Mouse (Mus musculus): ENCODE data around the gene Ptgs1. TPM values are rescaled to one million over a fixed set of nuclear protein-coding genes. Genes with fewer than 3 reads are reported as not detected.

Gene Ptgs1
- polyA plus RNA-seq, 1 experiment from 2014 or later: 6.8 TPM

DNA sequence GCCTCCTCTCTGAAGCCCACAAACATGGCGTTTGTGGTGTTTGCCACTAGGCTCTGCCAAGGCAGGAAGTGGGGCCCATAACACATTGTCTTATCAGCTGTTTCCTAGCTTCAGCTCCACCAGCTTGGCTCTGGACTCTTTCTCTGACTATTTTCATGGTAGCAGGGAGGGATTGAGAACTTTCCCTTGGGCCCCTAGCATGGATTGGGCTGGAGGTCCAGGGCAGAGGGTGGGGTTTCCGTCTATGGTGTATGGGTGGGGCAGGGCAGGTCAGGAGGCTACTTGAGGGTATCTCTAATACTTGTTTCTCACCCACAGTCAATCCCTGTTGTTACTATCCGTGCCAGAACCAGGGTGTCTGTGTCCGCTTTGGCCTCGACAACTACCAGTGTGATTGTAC, 6.7 kb downstream of the Ptgs1 start:
- H3K4me1 ChIP-seq (ENCODE audit: control insufficient read depth, insufficient read depth, low read depth, low read length): peaks cover 7% of the 10 kb centered on the region
- H3K9me3 ChIP-seq (ENCODE audit: control insufficient read depth, low read length): no peaks in the 10 kb centered on the region
- H3K4me2 ChIP-seq (ENCODE audit: low read length): no peak overlapping the region
- no peak overlapping the region for H3K9ac ChIP-seq (ENCODE audit: low read depth, low read length)
- WGBS: 91% methylated on average over 5 of the region's 5 CpGs
- ATAC-seq: no peak
- H3K4me3 ChIP-seq (ENCODE audit: low read length): no peak overlapping the region
- no peak overlapping the region for H3K27ac ChIP-seq (ENCODE audit: low read depth, low read length)
- no peaks in the 10 kb centered on the region for H3K27me3 ChIP-seq (replicated peaks; ENCODE audit: control insufficient read depth, insufficient read depth, low read length)
- H3K36me3 ChIP-seq (ENCODE audit: control insufficient read depth, insufficient read depth, low read length): no peaks in the 10 kb centered on the region

GRCm38 (mm10) chr2:36237557-36237956, 7.3 kb downstream of the Ptgs1 start:
- Histone ChIP-seq H3K4me3 (ENCODE audit: low read length) (no peak overlapping the region), H3K9ac (ENCODE audit: low read depth, low read length) (no peak overlapping the region), H3K27ac (ENCODE audit: low read depth, low read length) (no peak overlapping the region), H3K27me3 (replicated peaks; ENCODE audit: control insufficient read depth, insufficient read depth, low read length) (no peaks in the 10 kb centered on the region), H3K4me1 (ENCODE audit: control insufficient read depth, insufficient read depth, low read depth, low read length) (peaks cover 7% of the 10 kb centered on the region), H3K4me2 (ENCODE audit: low read length) (no peak overlapping the region), H3K36me3 (ENCODE audit: control insufficient read depth, insufficient read depth, low read length) (no peaks in the 10 kb centered on the region), H3K9me3 (ENCODE audit: control insufficient read depth, low read length) (no peaks in the 10 kb centered on the region)
- ATAC-seq: no peak
- WGBS: 87% methylated on average over 6 of the region's 6 CpGs

DNA sequence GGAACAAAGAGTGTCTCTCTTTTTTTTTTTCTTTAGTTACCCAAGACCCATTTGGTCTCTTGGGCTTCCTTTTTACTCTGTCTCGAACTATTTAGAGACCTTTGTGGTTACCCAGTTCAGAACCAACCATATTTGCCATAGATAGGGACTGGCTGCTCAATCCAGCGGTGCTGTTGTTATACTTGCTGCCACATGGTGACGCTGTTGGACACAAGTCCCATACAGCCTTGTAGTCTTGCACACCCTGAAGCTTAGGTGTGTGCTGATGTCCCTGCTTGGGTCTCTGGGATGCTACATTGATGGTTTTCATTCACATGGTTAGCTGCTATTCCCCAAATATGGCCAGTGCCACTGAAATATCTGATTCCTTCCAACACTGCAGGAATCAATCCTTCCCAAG, 8.2 kb downstream of the Ptgs1 start:
- no peaks in the 10 kb centered on the region for H3K36me3 ChIP-seq (ENCODE audit: control insufficient read depth, insufficient read depth, low read length)
- peaks cover 7% of the 10 kb centered on the region for H3K4me1 ChIP-seq (ENCODE audit: control insufficient read depth, insufficient read depth, low read depth, low read length)
- WGBS: 73% methylated on average over 3 of the region's 3 CpGs
- H3K4me3 ChIP-seq (ENCODE audit: low read length): no peak overlapping the region
- no peak for ATAC-seq
- no peaks in the 10 kb centered on the region for H3K9me3 ChIP-seq (ENCODE audit: control insufficient read depth, low read length)
- no peak overlapping the region for H3K27ac ChIP-seq (ENCODE audit: low read depth, low read length)
- H3K4me2 ChIP-seq (ENCODE audit: low read length): no peak overlapping the region
- no peaks in the 10 kb centered on the region for H3K27me3 ChIP-seq (replicated peaks; ENCODE audit: control insufficient read depth, insufficient read depth, low read length)
- H3K9ac ChIP-seq (ENCODE audit: low read depth, low read length): no peak overlapping the region

DNA sequence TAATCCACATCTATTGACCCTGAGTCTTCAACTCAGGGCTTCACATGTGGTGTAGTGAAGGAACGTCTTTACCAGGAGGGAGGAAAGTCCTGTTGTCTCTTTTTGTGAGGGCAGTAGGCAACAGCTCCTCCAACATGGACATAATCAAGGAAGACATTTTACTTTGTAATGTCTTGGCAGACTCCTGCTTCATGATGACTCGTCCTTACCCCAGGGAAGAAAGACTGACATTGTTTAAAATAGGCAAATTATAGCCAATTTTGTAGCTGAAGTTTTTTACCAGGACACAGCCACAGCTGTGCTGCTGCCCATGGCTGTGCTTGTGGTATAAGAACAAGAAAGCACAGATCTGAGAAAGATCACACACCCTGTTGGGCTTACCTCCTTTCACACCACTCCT, 8.7 kb downstream of the Ptgs1 start:
- Histone ChIP-seq H3K9me3 (ENCODE audit: control insufficient read depth, low read length) (no peaks in the 10 kb centered on the region), H3K36me3 (ENCODE audit: control insufficient read depth, insufficient read depth, low read length) (no peaks in the 10 kb centered on the region), H3K4me2 (ENCODE audit: low read length) (no peak overlapping the region), H3K27ac (ENCODE audit: low read depth, low read length) (no peak overlapping the region), H3K4me3 (ENCODE audit: low read length) (no peak overlapping the region), H3K9ac (ENCODE audit: low read depth, low read length) (no peak overlapping the region), H3K27me3 (replicated peaks; ENCODE audit: control insufficient read depth, insufficient read depth, low read length) (no peaks in the 10 kb centered on the region), H3K4me1 (ENCODE audit: control insufficient read depth, insufficient read depth, low read depth, low read length) (peaks cover 7% of the 10 kb centered on the region)
- no peak for ATAC-seq
- 73% methylated on average over 2 of the region's 2 CpGs for WGBS

DNA sequence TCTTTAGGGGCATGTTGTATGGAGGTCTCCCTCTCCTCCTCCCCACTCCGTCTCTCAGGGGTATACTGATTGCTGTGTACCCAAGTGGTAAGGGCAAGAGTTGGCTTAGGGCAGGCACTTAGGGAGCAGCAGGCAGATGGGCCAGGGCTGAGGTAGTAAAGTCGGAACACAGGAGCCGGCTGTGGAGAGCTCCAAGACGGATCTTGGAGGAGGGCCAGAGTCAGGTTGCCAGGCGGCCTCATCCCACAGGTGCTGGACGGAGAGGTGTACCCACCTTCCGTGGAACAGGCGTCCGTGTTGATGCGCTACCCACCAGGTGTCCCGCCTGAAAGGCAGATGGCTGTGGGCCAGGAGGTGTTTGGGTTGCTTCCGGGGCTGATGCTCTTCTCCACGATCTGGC, 12.3 kb downstream of the Ptgs1 start:
- Histone ChIP-seq H3K36me3 (ENCODE audit: control insufficient read depth, insufficient read depth, low read length) (no peaks in the 10 kb centered on the region), H3K27me3 (replicated peaks; ENCODE audit: control insufficient read depth, insufficient read depth, low read length) (no peaks in the 10 kb centered on the region), H3K9me3 (ENCODE audit: control insufficient read depth, low read length) (no peaks in the 10 kb centered on the region), H3K27ac (ENCODE audit: low read depth, low read length) (no peak overlapping the region), H3K4me3 (ENCODE audit: low read length) (no peak overlapping the region), H3K4me2 (ENCODE audit: low read length) (no peak overlapping the region), H3K9ac (ENCODE audit: low read depth, low read length) (no peak overlapping the region), H3K4me1 (ENCODE audit: control insufficient read depth, insufficient read depth, low read depth, low read length) (no peaks in the 10 kb centered on the region)
- 91% methylated on average over 13 of the region's 13 CpGs for WGBS
- no peak for ATAC-seq

DNA sequence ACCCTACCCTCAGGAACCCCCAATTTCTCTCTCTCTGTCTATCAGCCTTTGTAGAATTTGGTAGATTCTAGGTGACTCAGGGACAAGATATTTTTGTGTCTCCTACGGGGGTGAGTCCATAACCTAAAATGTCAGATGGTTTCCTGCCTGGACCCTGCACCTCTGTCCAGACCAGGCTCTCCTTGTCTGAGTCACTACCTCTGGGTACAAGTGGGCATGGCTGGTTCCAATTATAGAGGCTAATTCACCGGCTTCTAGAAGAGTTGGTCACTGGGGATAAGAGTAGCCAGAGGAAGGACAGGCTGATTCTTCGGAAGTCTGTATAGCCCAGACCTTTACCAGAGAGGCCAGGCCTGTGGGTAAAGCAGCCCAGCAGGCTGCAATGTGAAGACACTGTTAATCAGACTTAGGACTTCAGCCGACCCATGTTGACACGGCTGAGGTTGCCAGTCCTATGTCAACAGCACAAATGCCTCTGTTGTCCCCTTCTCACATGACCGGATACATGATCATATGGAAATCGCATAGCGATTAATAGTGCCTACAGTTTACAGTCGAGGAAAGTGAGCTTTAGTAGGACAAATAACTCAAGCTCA, 13.2 kb downstream of the Ptgs1 start:
- Histone ChIP-seq H3K9me3 (ENCODE audit: control insufficient read depth, low read length) (no peaks in the 10 kb centered on the region), H3K27me3 (replicated peaks; ENCODE audit: control insufficient read depth, insufficient read depth, low read length) (no peaks in the 10 kb centered on the region), H3K4me2 (ENCODE audit: low read length) (no peak overlapping the region), H3K4me3 (ENCODE audit: low read length) (no peak overlapping the region), H3K4me1 (ENCODE audit: control insufficient read depth, insufficient read depth, low read depth, low read length) (no peaks in the 10 kb centered on the region), H3K9ac (ENCODE audit: low read depth, low read length) (no peak overlapping the region), H3K27ac (ENCODE audit: low read depth, low read length) (no peak overlapping the region), H3K36me3 (ENCODE audit: control insufficient read depth, insufficient read depth, low read length) (no peaks in the 10 kb centered on the region)
- ATAC-seq: no peak
- 84% methylated on average over 9 of the region's 9 CpGs for WGBS

DNA sequence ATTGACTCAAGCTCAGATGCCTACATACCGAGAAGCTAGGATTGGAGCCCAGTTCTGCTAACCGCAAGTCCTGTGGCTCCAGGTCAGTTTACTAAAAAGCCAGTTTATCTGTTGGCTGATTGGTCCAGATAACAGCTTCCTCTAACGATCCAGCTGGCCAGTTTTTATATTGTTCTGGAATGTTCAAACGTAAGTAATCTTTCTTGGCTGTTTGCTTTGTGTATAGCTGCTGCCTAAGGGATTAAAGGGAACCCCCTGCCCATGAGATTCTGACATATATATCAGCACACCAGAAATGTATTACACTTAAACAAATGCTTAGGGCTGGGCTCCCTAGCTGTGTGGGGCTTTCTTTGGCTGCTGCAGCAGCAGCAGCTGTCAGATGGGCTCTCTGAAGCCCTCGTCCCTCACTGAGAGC, 13.7 kb downstream of the Ptgs1 start:
- WGBS: 61% methylated on average over 5 of the region's 5 CpGs
- H3K4me2 ChIP-seq (ENCODE audit: low read length): no peak overlapping the region
- no peak overlapping the region for H3K27ac ChIP-seq (ENCODE audit: low read depth, low read length)
- no peak overlapping the region for H3K4me3 ChIP-seq (ENCODE audit: low read length)
- no peaks in the 10 kb centered on the region for H3K4me1 ChIP-seq (ENCODE audit: control insufficient read depth, insufficient read depth, low read depth, low read length)
- H3K27me3 ChIP-seq (replicated peaks; ENCODE audit: control insufficient read depth, insufficient read depth, low read length): no peaks in the 10 kb centered on the region
- H3K36me3 ChIP-seq (ENCODE audit: control insufficient read depth, insufficient read depth, low read length): no peaks in the 10 kb centered on the region
- no peak for ATAC-seq
- H3K9me3 ChIP-seq (ENCODE audit: control insufficient read depth, low read length): no peaks in the 10 kb centered on the region
- H3K9ac ChIP-seq (ENCODE audit: low read depth, low read length): no peak overlapping the region

DNA sequence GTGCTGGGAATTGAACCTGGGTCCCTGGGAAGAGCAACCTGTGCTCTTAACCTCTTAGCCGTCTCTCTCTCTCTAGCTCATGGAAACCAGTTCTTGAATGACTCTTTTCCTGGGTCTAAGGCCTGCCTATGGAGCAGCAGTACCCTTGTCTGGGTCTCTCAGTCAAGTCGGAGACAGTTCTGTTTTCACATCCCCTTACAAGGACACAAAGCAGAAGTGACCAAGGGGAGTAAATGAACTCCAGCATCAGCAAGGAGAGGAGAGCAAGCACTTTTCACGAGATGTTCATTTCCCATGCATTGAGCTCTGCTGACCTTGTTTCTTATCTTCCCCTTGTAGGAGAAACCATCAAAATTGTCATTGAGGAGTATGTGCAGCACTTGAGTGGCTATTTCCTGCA, 14.5 kb downstream of the Ptgs1 start:
- H3K9me3 ChIP-seq (ENCODE audit: control insufficient read depth, low read length): no peaks in the 10 kb centered on the region
- no peak for ATAC-seq
- no peak overlapping the region for H3K27ac ChIP-seq (ENCODE audit: low read depth, low read length)
- H3K4me1 ChIP-seq (ENCODE audit: control insufficient read depth, insufficient read depth, low read depth, low read length): no peaks in the 10 kb centered on the region
- no peak overlapping the region for H3K4me2 ChIP-seq (ENCODE audit: low read length)
- H3K27me3 ChIP-seq (replicated peaks; ENCODE audit: control insufficient read depth, insufficient read depth, low read length): no peaks in the 10 kb centered on the region
- no peak overlapping the region for H3K4me3 ChIP-seq (ENCODE audit: low read length)
- H3K36me3 ChIP-seq (ENCODE audit: control insufficient read depth, insufficient read depth, low read length): no peaks in the 10 kb centered on the region
- 91% methylated on average over 3 of the region's 3 CpGs for WGBS
- no peak overlapping the region for H3K9ac ChIP-seq (ENCODE audit: low read depth, low read length)

GRCm38 (mm10) chr2:36247964-36248363, 17.7 kb downstream of the Ptgs1 start:
- no peak for ATAC-seq
- Histone ChIP-seq H3K9ac (ENCODE audit: low read depth, low read length) (no peak overlapping the region), H3K27me3 (replicated peaks; ENCODE audit: control insufficient read depth, insufficient read depth, low read length) (no peaks in the 10 kb centered on the region), H3K4me1 (ENCODE audit: control insufficient read depth, insufficient read depth, low read depth, low read length) (no peaks in the 10 kb centered on the region), H3K4me3 (ENCODE audit: low read length) (no peak overlapping the region), H3K4me2 (ENCODE audit: low read length) (no peak overlapping the region), H3K36me3 (ENCODE audit: control insufficient read depth, insufficient read depth, low read length) (no peaks in the 10 kb centered on the region), H3K27ac (ENCODE audit: low read depth, low read length) (no peak overlapping the region), H3K9me3 (ENCODE audit: control insufficient read depth, low read length) (no peaks in the 10 kb centered on the region)
- WGBS: 86% methylated on average over 3 of the region's 3 CpGs

DNA sequence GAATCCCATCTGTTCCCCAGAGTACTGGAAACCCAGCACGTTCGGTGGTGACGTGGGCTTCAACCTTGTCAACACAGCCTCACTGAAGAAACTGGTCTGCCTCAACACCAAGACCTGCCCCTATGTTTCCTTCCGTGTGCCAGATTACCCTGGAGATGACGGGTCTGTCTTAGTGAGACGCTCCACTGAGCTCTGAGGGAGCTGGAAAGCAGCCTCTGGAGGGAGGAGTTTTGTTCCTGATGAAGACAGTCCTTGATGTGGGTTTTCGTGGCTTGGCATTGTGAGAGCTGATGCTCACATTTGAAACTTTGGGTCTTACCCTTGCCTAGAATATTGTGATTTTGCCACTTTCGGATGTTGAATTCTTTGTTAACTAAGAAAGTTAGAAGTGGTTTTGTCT, 20.9 kb downstream of the Ptgs1 start:
- Histone ChIP-seq H3K36me3 (ENCODE audit: control insufficient read depth, insufficient read depth, low read length) (no peaks in the 10 kb centered on the region), H3K4me2 (ENCODE audit: low read length) (no peak overlapping the region), H3K4me1 (ENCODE audit: control insufficient read depth, insufficient read depth, low read depth, low read length) (no peaks in the 10 kb centered on the region), H3K9me3 (ENCODE audit: control insufficient read depth, low read length) (no peaks in the 10 kb centered on the region), H3K9ac (ENCODE audit: low read depth, low read length) (no peak overlapping the region), H3K27me3 (replicated peaks; ENCODE audit: control insufficient read depth, insufficient read depth, low read length) (no peaks in the 10 kb centered on the region), H3K27ac (ENCODE audit: low read depth, low read length) (no peak overlapping the region), H3K4me3 (ENCODE audit: low read length) (no peak overlapping the region)
- WGBS: 80% methylated on average over 8 of the region's 8 CpGs
- ATAC-seq: no peak

All from hindbrain, embryonic 16.5 days (tissue).